Mouse (Mus musculus) kidney, embryonic 15.5 days (tissue): Measurements from ENCODE around the gene Tha1. TPM values are rescaled to one million over a fixed set of nuclear protein-coding genes. Genes with fewer than 3 reads are reported as not detected.

Source experiments
- ATAC-seq: fragments of 200-750 bp; cut with Nextera tagmentation; replicated peaks from 2 replicates; pipeline ENCODE4 v1.8.0; 2017; ENCODE audit warnings: moderate TSS enrichment; ENCODE audit not compliant: low FRiP score
- H3K27ac ChIP-seq: fragments of 300-500 bp; sonication (generic); 2 replicates; pipeline ENCODE4 v1.5.1; 2015; ENCODE audit warnings: mild to moderate bottlenecking, inconsistent platforms
- H3K27me3 ChIP-seq: fragments of 300-500 bp; sonication (generic); 2 replicates; pipeline ENCODE4 v1.6.1; 2015; ENCODE audit warnings: inconsistent platforms
- H3K36me3 ChIP-seq: fragments of 300-500 bp; sonication (generic); 2 replicates; pipeline ENCODE4 v1.6.1; 2015; ENCODE audit warnings: inconsistent platforms
- H3K4me1 ChIP-seq: fragments of 300-500 bp; sonication (generic); 2 replicates; pipeline ENCODE4 v1.6.1; 2015; ENCODE audit warnings: inconsistent platforms
- H3K4me2 ChIP-seq: fragments of 300-500 bp; sonication (generic); 2 replicates; pipeline ENCODE4 v1.6.1; 2015; ENCODE audit warnings: moderate library complexity, mild to moderate bottlenecking, inconsistent platforms
- H3K4me3 ChIP-seq: fragments of 300-500 bp; sonication (generic); replicated peaks from 2 replicates; pipeline ENCODE4 v1.5.1; 2015; ENCODE audit warnings: mild to moderate bottlenecking, inconsistent platforms
- H3K9ac ChIP-seq: fragments of 300-500 bp; sonication (generic); 2 replicates; pipeline ENCODE4 v1.6.1; 2015; ENCODE audit warnings: mild to moderate bottlenecking, inconsistent platforms
- H3K9me3 ChIP-seq: fragments of 300-500 bp; sonication (generic); replicated peaks from 2 replicates; pipeline ENCODE4 v1.6.1; 2016; ENCODE audit warnings: inconsistent platforms
- whole genome bisulfite sequencing: fragments of 180-500 bp; shearing (Covaris S2); methylation state at CpG from one replicate; pipeline ENCODE4 v1.1.7; 2015; ENCODE audit warnings: mixed read lengths; 5-methylcytosine and 5-hydroxymethylcytosine counted together
- polyA plus RNA-seq: library from polyadenylated mRNA; unstranded; fragments of >200 nt; fragmentation: Nextera tagmentation; extraction: Ambion mirVana; gene quantifications from 2 replicates; pipeline ENCODE4 v1.2.1, GENCODE M21; 2015

Tha1 gene
- polyA plus RNA-seq: 5.3 TPM in 2 replicates

DNA sequence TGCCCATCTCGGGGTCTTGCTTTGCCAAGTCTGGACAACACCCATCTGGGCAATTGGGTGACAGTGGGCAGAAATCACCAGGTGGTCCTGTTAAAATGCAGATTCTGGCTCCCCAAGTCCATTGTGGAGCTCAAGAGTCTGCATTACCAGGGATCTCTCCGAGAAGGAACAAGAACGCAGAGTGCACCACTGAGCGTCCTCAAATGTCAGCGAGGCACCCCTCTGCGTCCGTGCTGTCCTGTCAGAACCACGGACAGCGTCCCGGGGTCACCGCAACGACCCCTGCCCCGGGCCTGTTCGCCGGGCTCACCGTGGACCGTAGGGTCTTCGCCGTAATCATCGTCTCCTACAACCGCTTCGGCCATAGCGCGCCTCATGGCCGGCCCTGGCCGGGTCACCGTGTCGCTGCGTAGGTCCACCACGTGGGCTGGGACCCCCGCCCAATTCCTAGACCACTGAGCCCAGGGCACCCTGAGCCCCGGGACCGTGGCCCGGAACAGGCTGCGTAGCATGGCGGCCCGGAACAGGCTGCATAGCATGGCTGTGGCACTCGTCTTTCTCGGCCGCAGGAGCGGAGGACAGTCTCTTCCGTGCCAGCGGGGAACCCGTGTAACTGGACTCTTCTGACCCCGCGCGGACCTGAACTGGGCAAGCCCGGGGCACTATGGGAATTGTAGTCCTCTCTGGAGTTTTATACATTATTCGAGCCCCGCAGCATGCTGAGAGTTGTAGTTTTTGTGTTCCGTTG is at the start of gene Tha1:
Gene Tha1 (minus strand): TSS at position 621 of the 748 bp plus-strand sequence.
- Histone ChIP-seq H3K36me3 (no peaks in the 10 kb centered on the region), H3K4me3 (peak within 1 kb of the TSS; percentile 80), H3K4me2 (peak within 1 kb of the TSS; percentile 99), H3K4me1 (peaks cover 46% of the 10 kb centered on the region), H3K27ac (peak within 1 kb of the TSS; percentile 67), H3K9ac (peak within 1 kb of the TSS; percentile 70), H3K9me3 (no peaks in the 10 kb centered on the region), H3K27me3 (no peaks in the 10 kb centered on the region)
- WGBS: 1% methylated on average over 51 of the region's 51 CpGs
- ATAC-seq: peak; percentile 75

GRCm38 (mm10) chr11:117919211-117919610 is 45.9 kb upstream of the Tha1 start:
- Histone ChIP-seq H3K4me1 (peaks cover 15% of the 10 kb centered on the region), H3K36me3 (no peaks in the 10 kb centered on the region), H3K4me3 (no peak overlapping the region), H3K9me3 (0 out of 2 replicates have a peak, but pooled peaks cover 6% of the 10 kb centered on the region), H3K27me3 (no peaks in the 10 kb centered on the region), H3K9ac (no peak overlapping the region), H3K27ac (no peak overlapping the region), H3K4me2 (no peak overlapping the region)
- no peak for ATAC-seq
- WGBS: 7% methylated on average over 5 of the region's 5 CpGs

DNA sequence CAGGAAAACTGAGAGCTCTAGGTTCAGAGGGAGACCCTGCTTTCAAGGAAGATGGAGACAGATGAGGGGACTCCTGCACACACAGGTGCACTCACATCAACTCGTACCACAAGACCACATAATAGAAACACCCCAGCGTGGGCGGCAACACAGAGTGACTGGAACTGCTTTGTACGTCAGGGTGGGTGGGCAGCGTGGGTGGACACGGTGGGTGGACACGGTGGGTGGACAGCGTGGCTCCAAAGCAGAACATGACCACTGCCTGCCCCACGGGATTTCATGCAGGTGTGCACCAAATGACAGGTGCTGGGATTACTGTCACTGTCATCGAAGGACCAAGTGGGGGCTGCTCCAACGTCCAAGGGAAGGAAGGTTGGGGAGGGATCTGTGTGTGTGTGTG is 45.3 kb upstream of the Tha1 start:
- H3K27me3 ChIP-seq: no peaks in the 10 kb centered on the region
- H3K9ac ChIP-seq: no peak overlapping the region
- H3K4me2 ChIP-seq: no peak overlapping the region
- peaks cover 17% of the 10 kb centered on the region for H3K4me1 ChIP-seq
- 0 out of 2 replicates have a peak, but pooled peaks cover 6% of the 10 kb centered on the region for H3K9me3 ChIP-seq
- ATAC-seq: no peak
- WGBS: 58% methylated on average over 11 of the region's 11 CpGs
- no peaks in the 10 kb centered on the region for H3K36me3 ChIP-seq
- H3K27ac ChIP-seq: no peak overlapping the region
- no peak overlapping the region for H3K4me3 ChIP-seq

DNA sequence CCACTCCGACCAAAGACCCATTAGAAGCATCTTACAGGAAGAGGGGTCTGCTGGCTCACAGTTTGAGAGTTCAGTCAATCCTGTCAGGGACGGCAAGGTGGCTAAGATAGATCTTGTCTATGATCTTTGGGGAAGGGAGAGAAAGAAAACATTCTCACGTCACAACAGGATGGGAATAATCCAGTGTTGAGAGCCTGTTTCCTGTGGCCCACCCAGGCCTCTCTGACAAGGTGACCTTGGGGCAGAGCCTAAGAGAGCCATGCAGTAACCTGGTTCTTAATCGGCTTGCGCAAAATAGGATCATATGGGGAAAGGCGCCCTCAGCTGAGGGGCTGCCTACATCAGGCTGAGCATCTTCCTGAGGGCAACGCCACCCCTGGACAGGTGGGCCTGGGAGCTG is 42.6 kb upstream of the Tha1 start:
- no peak for ATAC-seq
- Histone ChIP-seq H3K4me3 (no peak overlapping the region), H3K4me2 (no peak overlapping the region), H3K36me3 (no peaks in the 10 kb centered on the region), H3K9me3 (0 out of 2 replicates have a peak, but pooled peaks cover 6% of the 10 kb centered on the region), H3K4me1 (peaks cover 24% of the 10 kb centered on the region), H3K9ac (no peak overlapping the region), H3K27me3 (no peaks in the 10 kb centered on the region), H3K27ac (no peak overlapping the region)
- 94% methylated on average over 7 of the region's 7 CpGs for WGBS

DNA sequence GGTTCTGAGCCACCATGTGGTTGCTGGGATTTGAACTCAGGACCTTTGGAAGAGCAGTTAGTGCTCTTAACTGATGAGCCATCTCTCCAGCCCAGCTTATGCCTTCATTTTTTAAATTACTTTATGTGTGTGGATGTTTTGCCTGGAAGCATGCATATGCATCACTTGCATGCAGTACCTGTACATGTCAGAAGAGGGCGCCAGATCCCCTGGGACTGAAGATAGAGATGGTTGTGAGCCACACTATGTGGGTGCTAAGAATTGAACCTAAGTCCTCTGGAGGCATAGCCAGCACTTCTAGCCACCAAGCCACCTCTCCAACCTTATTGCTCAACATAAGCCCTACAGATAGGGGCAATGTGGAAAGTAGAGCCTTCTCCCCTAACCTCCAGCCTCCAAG is 42.1 kb upstream of the Tha1 start:
- no peak overlapping the region for H3K9ac ChIP-seq
- H3K4me2 ChIP-seq: no peak overlapping the region
- H3K27ac ChIP-seq: no peak overlapping the region
- no peak for ATAC-seq
- H3K36me3 ChIP-seq: no peaks in the 10 kb centered on the region
- H3K27me3 ChIP-seq: no peaks in the 10 kb centered on the region
- 0 out of 2 replicates have a peak, but pooled peaks cover 6% of the 10 kb centered on the region for H3K9me3 ChIP-seq
- H3K4me3 ChIP-seq: no peak overlapping the region
- H3K4me1 ChIP-seq: peaks cover 24% of the 10 kb centered on the region
- 52% methylated on average over 1 of the region's 1 CpGs for WGBS

- H3K9ac ChIP-seq: no peak overlapping the region
- 0 out of 2 replicates have a peak, but pooled peaks cover 6% of the 10 kb centered on the region for H3K9me3 ChIP-seq
- no peak overlapping the region for H3K4me3 ChIP-seq
- H3K4me1 ChIP-seq: peaks cover 23% of the 10 kb centered on the region
- no peaks in the 10 kb centered on the region for H3K27me3 ChIP-seq
- 46% methylated on average over 12 of the region's 12 CpGs for WGBS
- ATAC-seq: peak; percentile 54
- no peaks in the 10 kb centered on the region for H3K36me3 ChIP-seq
- H3K4me2 ChIP-seq: no peak overlapping the region
- no peak overlapping the region for H3K27ac ChIP-seq
These were observed 41.2 kb upstream of the Tha1 start for GRCm38 (mm10) chr11:117914531-117914930.

GRCm38 (mm10) chr11:117912684-117913352 is 39.5 kb upstream of the Tha1 start:
- Histone ChIP-seq H3K27ac (0 out of 2 replicates have a peak overlapping the region, but pooled peaks have one; percentile 22), H3K4me3 (no peak overlapping the region), H3K36me3 (no peaks in the 10 kb centered on the region), H3K4me1 (peaks cover 13% of the 10 kb centered on the region), H3K27me3 (no peaks in the 10 kb centered on the region), H3K9ac (no peak overlapping the region), H3K9me3 (0 out of 2 replicates have a peak, but pooled peaks cover 6% of the 10 kb centered on the region), H3K4me2 (peak overlapping the region; percentile 41)
- peak; percentile 63 for ATAC-seq
- WGBS: 30% methylated on average over 13 of the region's 13 CpGs

GRCm38 (mm10) chr11:117909337-117909736 is 36.1 kb upstream of the Tha1 start:
- H3K4me3 ChIP-seq: no peak overlapping the region
- peaks cover 19% of the 10 kb centered on the region for H3K4me1 ChIP-seq
- no peak overlapping the region for H3K4me2 ChIP-seq
- no peak for ATAC-seq
- no peaks in the 10 kb centered on the region for H3K9me3 ChIP-seq
- no peaks in the 10 kb centered on the region for H3K36me3 ChIP-seq
- H3K27me3 ChIP-seq: no peaks in the 10 kb centered on the region
- H3K27ac ChIP-seq: no peak overlapping the region
- H3K9ac ChIP-seq: no peak overlapping the region
- WGBS: 90% methylated on average over 8 of the region's 8 CpGs

- ATAC-seq: no peak
- H3K4me3 ChIP-seq: no peak overlapping the region
- H3K4me2 ChIP-seq: no peak overlapping the region
- no peaks in the 10 kb centered on the region for H3K36me3 ChIP-seq
- H3K9me3 ChIP-seq: no peaks in the 10 kb centered on the region
- no peaks in the 10 kb centered on the region for H3K27me3 ChIP-seq
- no peak overlapping the region for H3K27ac ChIP-seq
- no peak overlapping the region for H3K9ac ChIP-seq
- 82% methylated on average over 8 of the region's 8 CpGs for WGBS
- peaks cover 9% of the 10 kb centered on the region for H3K4me1 ChIP-seq
These were observed 31.2 kb upstream of the Tha1 start for GRCm38 (mm10) chr11:117904442-117904841.

DNA sequence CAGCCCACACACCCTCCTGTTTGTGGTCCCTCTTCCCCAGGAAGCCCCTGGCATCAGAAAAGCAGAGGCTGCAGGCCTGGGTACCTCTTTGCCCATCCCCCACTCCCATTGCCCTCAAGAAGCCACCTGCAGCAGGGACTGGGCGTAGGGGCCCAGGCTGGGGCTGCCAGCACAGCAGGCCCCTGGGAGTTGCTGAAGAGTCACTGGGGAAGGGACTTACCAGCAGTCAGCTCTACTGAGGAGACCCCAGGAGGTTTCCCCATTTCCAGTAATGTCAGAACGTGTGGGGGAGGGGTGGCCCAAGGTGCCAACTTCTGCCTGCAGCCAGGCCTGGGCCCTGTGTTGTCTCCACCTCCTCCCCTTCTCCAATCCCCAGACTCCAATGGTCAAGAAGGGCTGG is 29.0 kb upstream of the Tha1 start:
- WGBS: 82% methylated on average over 2 of the region's 2 CpGs
- no peak; the same call in 1 of the 2 replicates for ATAC-seq
- H3K9ac ChIP-seq: no peak overlapping the region
- no peak overlapping the region for H3K4me3 ChIP-seq
- no peaks in the 10 kb centered on the region for H3K27me3 ChIP-seq
- no peaks in the 10 kb centered on the region for H3K36me3 ChIP-seq
- no peak overlapping the region for H3K27ac ChIP-seq
- H3K9me3 ChIP-seq: no peaks in the 10 kb centered on the region
- no peak overlapping the region for H3K4me2 ChIP-seq
- peaks cover 6% of the 10 kb centered on the region for H3K4me1 ChIP-seq

GRCm38 (mm10) chr11:117896533-117896932 is 23.3 kb upstream of the Tha1 start:
- Histone ChIP-seq H3K27ac (no peak overlapping the region), H3K9ac (no peak overlapping the region), H3K27me3 (peaks cover 14% of the 10 kb centered on the region; the same call in 1 of the 2 replicates), H3K36me3 (no peaks in the 10 kb centered on the region), H3K4me2 (no peak overlapping the region), H3K9me3 (no peaks in the 10 kb centered on the region), H3K4me3 (no peak overlapping the region), H3K4me1 (peaks cover 3% of the 10 kb centered on the region)
- 50% methylated on average over 2 of the region's 2 CpGs for WGBS
- no peak for ATAC-seq

DNA sequence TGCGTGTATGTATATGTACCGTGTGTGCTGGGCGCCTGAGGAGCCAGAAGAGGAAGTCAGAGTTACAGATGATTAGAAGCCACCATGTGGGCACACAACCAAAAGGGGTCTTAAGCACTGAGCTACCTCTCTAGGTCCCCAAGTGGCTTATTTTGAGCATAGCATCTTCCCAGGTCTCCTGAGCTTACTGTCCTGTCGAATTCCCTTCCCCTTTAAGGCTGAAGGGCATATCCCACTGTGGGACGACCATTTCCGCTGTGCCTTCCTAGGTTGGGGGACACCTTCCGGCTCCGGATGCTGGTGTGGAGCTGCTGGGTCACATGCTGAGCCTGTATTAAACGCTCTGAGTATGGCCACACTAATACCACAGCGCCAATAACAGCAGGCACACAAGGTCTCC is 21.4 kb upstream of the Tha1 start:
- no peak for ATAC-seq
- Histone ChIP-seq H3K4me3 (no peak overlapping the region), H3K4me2 (no peak overlapping the region), H3K27me3 (peaks cover 29% of the 10 kb centered on the region), H3K9me3 (no peaks in the 10 kb centered on the region), H3K9ac (no peak overlapping the region), H3K4me1 (peaks cover 22% of the 10 kb centered on the region), H3K36me3 (no peaks in the 10 kb centered on the region), H3K27ac (no peak overlapping the region)
- 63% methylated on average over 10 of the region's 10 CpGs for WGBS
